Mouse (Mus musculus) cerebellum, postnatal 14 days (tissue): ENCODE measurements at regions not wholly inside any gene's neighbourhood (a gene's known extent, or its start where the extent isn't known, plus 50 kb on each side); places are given as distances from the start of the nearest gene placed in this dataset.

ENCODE experiments used
- DNase-seq, 2 experiments: peaks; one replicate each; pipeline ENCODE4 v3.0.0; 2021; ENCODE audit warnings: mixed read lengths in 2 of 2

DNA sequence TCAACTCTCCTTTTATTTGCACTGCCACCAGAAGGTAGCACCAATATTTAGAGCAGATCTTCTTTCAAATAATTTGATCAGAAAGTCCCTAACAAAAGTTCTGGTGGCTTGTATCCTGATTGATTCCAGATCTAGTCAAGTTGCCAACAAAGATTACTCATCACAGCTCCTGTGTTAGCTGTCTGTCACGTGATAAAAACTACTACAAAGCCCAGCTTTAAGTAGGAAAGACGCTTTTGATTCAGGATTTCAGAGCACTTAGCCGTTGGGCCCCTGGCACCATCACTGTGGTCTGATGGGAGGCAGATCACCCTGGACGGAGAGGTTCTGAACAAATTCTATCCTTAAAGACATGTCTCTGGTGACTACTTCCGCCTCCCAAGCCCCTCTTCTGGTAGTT, 241.6 kb upstream of the Il12b start:
- DNase-seq, result no peak

DNA sequence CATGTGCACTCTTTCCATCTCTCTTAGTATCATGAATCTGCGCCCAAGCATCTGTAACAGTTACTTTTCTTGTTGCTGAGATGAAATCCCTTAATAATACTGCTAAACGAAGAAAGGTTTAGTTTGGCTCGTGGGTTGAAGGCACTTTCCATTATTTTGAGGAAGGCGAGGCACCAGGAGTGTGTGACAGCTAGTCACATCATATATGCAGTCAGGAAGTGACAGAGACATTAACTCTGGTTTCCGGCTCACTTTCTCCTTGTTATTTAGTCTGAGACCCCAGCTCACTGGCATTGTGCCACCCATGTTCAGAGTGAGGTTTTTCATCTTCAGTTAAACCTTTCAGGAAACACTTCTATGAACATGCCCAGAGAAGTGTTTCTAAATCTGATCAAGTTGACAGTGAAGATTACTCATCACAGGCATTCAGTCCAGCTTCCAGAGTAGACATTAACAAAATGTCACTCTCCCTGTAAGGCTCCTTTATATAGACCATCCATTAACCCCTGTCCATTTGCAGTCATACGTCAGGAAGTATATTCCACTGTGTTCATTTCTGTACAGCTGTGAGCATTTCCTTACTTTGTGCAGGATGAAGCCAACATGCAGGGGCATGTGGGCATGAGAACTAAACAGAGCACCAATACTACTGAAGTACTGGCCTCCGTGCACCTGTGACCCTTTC, 238.0 kb upstream of the Il12b start:
- DNase-seq, result no peak

DNA sequence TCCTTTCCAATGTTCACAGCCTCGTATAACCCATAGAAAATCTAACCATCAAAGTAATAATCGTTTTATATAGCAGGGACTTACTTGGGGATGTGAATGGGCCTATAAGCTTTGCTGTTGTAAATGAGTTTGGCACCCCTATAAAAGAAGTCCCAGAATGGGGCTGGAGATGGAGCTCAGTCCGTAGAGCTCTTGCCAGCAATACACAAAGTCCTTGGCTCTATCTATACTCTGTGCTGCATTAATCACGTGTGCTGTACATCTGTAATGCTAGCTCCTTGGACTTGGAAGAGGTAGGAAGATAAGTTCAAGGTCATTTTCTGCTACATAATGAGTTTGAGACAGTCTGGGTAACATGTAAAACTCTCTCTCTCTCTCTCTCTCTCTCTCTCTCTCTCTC, 236.8 kb upstream of the Il12b start:
- no peak for DNase-seq

DNA sequence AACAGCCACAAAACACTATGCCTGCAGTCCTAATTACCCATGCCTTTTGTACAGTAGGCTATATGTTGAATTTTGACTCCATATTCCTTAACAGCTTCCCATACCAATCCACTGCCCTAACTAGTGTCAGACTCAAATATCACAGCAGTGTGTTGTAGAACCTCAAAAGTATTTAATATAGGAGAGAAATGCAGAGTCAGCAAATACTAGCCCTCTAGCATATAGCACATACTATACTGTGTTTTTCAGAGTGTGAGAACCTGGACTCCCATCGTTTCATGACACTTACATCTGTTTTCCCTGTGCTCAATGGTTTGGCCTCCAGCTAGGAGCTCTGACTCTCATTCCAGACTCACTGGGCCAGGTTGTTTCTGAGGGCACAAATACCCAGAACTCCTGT, 236.1 kb upstream of the Il12b start:
- DNase-seq, result no peak

DNA sequence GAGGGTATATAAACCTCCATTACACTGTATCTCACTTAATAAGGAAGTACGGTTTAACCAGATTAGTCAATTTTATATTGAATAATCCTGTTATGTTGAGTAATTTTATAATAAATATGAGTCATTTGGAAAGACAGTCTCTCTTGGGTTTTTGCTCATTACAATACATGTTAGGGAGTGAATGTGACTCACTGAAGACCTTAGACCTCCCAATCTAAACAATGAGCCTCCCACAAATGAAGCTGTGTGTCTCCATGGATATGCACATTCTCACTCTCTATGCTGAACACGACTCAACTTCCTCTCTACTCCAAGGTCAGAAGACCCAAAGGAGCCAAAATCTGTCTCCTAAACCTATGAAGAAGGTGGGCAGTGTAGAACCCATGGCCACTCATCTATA, 235.7 kb upstream of the Il12b start:
- no peak for DNase-seq

DNA sequence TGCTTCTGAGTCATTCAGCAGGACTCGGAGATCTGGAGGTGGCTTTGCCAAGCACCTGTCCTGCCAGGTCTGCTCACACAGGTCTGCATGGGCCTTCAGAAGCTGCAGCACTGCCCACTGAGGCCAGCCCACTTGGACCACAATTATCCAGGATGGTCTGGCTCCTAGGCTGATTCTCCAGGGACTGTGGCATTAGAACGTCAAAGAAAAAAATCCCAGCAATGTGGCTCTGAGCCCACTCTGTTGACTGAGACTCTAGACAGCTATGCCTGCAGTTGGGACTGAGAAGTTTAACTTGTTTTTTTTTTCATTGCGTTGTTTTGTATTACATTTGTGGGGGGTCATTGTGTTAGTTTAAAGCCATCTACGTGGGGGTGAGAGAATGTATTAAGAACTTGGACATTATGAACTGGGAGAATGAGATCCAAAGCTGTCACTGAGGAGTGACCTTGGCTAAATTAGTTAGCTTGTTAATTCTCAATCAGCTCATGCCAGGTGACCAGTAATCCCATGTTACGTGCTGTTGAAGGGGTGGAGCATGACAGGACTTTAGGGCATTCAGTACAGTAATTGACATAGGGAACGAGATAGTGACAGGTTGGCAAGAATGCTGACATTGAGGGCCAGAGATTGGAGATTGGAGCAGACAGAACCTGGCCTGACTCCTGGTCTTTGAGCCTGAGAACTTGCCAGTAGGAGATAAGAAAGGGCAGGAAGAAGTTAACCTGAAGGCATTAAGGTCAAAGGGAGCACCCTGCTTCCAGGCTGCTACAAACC, 232.0 kb upstream of the Il12b start:
- no peak for DNase-seq

DNA sequence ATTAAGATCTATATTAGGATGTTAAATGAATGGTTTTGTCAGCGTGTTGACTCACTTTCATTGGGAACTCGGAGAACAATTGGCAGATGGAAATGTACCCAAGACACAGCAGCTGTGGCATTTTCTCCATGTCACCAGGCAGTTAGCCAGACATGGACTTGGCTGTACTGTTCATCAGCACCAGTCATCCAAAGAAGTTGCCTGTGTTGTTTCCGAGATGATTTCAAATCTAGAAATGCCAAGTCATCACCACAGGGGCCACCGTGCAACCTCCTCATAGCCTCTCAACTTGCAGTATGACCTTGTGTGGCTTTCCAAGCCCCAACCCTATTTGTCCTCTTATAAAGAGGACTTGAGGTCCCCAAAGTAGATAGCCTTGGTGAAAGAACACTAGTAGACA, 227.4 kb upstream of the Il12b start:
- DNase-seq, result peak; percentile 22

DNA sequence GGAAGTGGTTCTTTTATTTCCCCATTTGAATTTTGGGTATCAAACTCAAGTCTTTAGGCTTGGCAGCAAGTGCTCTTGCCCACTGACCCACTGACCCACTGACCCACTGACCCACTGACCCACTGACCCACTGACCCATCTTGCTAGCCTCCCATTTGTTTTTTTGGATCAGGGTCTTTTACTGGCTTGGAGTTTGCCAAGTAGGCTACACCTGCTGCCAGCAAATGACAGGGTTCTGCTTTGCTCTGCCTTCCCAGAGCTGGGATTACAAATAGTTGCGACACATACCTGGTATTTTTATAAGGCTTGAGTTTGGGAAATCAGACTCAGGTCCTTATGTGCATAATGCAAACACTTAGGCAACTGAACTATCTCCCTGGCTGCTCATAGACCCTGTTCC, 226.7 kb upstream of the Il12b start:
- peak; percentile 38 to 50 for DNase-seq

DNA sequence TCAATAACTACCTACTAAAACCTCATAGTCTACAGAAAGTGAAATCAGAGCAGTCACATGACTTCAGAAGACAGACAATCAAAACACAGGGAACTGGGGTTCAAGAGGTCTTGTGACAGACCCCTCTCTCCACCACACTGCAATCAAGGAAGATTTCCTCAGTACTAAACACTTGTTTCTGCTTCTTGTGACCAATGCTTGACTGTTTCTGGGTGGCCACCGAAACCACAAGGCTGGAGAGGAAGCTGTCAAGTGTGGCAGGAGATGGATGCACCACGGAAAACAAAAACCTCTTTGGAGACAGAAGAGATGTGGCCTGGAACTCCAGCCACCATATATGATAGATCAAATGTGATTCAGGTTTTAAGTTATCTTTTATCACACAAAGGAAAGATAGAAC, 225.3 kb upstream of the Il12b start:
- DNase-seq, result no peak

DNA sequence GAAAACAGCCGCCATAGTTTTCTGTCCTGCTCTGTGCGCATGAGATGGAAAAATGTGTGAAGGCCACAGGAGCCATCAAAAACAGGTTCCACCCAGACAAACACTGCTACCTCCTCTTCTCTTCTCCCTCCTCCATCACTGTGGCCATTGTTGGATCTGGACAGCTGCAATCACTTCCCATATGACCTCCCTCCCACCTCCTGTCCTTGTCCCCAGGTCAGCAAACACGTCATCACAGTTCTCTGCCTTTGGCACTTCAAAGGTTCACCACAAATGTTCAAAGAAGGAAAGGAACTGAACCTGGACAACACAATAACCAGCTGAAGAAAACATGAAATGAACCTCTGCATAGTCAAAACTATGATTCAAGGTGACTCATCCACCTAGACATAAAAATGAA, 220.2 kb upstream of the Il12b start:
- no peak for DNase-seq

DNA sequence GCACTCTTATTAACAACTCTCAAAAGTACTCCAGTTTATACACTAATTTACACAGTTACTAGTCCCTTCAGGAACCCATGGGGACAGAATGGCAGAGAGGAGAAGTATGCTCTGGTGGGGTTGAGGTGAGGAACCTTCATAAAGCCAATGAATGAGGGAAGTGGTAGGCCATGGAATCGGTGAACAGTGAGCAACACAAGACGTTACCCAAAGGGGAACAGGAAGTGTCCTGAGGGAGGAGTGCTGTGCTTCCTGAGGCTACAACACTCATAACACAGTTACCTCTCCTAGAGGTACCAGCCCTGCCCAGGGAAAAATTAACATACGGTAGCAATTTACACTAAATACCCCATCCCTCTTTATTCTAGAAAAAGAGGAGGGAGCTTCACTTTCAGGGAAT, 216.0 kb upstream of the Il12b start:
- DNase-seq, result no peak

DNA sequence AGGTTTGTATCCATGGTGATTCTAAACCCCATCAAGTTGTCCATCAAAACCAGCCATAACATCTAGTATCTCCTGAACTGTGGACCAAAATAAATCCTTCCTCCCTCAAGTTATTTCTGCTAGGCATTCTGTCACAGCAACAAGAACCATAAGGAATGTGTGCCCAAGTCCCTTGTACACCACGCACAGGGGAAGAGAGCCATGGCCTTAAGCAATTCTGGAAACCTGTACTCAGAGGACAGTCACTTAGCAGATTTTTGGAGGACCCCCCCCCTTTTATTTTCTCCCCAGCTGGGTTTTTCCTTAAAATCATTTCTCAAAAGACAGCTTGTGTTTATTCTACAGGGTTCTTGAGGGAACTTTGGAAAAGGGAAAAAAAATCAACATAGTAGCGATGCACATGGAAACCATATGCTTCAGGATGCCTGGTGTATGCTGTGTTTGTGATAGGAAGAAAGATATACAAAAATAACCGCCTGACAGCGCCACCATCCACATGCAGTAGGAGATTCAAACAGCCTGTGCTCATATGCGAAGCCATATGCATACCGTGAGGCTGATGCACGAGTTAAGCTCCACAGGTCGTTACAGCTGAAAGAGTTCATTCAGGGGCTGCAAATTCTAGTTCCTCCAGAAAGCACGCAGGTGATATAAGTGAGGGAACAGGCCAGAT, 214.5 kb upstream of the Il12b start:
- no peak for DNase-seq

DNA sequence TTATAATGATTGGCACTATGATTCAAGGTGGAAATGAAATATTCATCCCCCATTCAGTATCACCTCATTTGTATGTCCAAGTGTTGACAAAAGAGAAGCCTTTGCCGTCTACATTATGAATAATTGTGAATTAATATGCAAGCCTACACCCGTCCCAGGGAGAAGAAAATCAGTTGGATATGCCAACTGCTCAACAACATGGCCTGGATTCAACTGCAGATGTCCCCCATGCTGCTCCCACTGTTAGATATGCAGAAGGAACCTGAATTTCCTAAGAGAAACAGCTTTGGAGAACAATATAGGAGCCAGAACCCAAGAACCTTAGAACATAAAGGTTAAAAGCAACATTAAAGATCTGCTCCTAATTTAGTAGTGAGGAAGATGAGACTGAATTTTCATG, 211.7 kb upstream of the Il12b start:
- DNase-seq, result no peak

DNA sequence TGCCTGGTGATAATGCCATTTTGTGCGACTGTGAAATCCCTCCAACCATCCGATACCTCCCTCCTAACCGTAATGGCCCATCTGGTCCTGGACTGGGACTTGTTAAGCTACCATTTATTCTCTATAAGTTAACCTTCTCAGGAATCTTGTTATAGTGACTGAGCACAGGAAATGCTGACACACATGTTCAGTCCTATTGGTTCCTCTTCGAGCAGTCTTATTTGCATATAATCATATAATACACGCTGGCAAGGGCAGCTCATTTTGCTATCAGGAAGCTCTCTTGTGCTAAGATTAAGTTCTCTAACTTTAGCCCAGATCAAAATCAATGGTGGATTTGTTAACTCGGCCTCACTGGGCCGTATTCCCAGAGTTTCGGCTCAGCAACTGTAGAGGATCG, 206.1 kb upstream of the Il12b start:
- DNase-seq, result no peak

DNA sequence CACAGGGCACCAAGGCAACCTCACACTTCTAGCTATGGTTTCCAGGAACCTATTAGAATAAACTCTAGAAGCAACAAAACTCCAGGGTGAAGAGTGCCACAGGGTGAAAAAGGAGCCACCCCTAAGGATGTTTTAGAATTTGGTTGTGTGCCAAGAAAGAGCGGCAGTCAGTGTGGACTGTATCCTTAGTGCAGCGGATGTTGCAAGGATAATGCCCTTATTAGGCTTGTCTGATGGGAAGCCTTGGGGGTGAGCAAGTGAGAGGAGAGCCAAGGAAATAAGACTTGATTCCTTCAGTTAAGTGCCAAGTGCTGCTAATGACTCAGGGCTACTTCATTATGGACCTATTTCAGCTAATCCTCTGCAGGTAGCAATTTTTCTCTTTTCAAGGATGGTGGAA, 197.1 kb upstream of the Il12b start:
- no peak for DNase-seq

DNA sequence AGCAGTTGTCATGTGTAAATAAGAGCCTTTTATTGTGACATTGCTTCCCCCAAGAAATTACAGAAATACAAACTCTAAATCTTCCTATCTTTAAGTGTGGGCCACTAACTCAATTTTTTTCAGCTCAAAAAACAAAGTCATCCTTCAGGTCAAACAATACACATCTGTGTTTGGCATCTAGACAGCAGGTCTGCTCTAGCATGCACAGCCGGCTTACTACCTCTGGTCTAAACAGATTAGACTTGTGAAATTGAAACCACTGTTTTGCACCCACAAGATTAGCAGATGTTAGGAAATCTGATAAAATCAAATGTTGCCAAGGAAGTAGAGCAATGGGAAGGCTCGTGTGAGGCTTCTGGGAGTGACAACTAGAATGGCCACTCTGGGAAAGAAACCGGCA, 195.5 kb upstream of the Il12b start:
- DNase-seq, result no peak

DNA sequence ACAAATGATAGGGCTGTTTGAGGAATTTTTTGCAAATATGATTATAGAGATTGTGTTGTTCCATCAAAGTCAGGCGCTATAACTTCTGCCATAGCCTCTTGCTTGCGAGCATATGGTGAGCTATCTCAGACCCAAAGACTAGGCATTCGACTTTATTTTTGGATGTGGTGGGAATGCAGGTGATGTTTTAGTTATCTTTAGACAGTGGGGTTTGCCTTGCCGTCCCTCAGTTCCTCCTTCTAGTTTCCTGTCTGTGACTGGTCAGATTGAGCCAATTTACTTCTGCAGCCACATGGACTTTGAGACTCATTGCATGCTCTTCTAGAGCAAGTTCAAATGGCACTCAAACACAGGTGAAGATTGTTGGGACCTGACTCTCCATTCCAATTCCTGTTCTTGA, 193.0 kb upstream of the Il12b start:
- DNase-seq, result no peak

DNA sequence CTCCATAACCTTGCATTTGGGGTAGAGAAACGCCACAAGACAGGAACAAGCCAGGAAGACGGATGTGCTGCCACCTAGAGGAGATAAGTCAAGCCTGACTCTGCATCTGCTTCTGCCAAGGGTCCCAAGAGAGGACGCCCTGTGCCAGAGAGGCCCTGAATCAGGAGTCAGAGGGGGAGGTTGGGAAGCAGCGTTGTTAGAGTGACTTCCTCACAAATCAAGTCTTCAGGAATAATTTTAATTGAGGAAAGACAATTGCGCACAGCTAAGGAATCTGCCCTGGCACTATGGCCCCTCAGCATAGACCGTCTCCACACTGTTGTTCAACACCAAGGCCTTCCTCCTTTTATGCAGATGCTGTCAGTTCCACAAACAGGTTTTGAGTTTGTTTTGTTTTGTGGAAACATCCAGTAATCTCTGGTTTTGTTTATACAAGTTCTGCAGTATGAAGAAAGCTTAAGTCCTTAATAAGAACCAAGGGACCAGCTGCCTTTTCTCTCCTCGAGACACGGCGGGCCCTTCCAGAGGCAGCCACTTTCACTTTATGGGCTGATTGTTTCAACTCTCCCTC, 187.9 kb upstream of the Il12b start:
- DNase-seq, result peak; percentile 67 to 72

DNA sequence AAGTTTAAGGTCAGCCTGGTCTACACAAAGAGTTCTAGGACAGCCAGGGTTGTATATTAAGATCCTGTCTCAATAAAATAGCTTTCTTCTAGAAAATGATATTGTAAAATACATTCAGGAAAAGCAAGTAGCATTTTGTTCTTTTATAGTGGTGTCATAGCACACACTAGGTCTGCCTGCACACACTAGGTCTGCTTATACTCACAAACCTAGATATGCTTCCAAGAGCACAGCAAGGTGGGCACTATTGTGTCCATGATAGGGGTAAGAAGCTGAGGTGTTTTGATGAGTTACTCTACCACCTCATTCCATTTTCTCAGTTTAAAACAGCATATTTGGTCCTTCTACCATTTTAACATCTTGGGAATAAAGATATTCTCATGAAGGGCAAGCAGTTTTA, 185.8 kb upstream of the Il12b start:
- no peak for DNase-seq

DNA sequence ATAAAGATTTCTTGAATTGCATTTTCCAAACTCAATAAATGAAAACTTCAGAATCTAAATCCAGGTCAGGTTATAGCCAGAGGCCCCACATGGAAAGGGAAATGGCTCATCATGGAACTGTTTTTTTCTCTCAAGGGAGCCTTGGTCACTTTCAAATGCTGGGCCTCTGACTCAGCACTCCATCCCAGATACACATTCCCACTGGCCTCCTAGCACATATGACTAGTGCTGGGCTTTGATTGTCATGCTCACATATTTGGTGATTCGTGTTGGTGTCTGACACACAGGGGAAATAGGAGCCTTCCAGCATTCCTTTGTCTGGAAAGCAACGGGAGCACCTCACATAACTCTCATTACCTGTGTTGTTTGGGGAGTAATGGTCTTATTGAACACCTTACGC, 183.5 kb upstream of the Il12b start:
- no peak for DNase-seq

DNA sequence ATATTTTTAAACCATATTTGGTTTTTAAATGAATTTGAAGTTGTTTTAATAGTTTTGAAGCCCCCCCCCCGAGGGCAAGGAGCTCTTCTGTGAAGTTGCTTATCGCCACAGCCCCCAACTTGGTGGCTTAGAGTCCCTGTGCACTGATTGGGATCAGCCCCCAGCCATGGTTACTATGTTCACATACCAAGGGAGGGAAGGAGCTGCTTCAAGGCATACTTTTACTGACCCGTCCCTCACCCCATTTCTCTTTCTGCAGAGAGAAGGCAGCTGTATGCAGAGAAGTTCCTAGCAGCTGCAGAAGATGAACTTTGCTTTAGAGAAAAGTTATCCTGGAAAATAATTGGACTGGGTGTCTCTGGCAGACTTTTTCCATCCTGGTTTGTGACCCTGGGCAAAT, 179.9 kb upstream of the Il12b start:
- no peak for DNase-seq

DNA sequence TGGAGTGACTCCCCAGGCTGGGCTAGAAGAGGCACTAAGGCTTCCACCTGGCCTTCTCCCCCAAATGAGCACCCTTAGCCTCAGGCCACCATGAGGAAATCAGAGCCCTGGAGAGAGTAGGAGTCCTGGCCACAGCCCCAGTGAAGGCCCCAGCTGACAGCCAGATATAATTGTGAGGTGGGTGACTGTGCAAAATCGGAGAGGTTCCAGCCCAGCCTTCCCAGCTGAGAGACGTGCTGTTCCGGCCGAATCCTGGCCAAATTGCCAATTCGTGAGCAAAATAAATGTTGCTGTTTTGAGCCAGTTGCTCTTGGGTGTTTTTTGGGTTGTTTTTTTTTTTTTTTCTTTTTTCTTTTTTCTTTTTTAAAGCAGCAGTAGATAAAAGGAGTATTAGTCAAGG, 169.9 kb upstream of the Il12b start:
- peak; percentile 52 to 56 for DNase-seq

DNA sequence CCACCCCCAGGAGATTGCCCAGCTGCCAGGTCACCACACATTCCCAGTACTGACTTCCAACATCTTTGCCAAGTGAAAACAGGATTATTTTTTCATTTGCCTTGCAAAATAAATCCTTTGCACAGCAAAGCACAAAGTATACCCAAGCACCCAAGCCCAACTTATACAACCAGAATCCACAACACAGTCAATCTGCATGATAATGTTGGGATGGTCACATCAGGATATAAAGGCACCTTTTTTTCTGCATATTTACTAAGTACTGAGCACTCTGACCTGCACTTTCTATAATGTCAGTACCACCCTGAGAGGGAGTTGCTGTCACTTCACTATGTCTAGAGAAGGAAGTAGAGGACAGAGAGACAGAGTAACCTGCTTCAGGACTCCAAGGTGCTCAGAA, 164.4 kb upstream of the Il12b start:
- no peak for DNase-seq

DNA sequence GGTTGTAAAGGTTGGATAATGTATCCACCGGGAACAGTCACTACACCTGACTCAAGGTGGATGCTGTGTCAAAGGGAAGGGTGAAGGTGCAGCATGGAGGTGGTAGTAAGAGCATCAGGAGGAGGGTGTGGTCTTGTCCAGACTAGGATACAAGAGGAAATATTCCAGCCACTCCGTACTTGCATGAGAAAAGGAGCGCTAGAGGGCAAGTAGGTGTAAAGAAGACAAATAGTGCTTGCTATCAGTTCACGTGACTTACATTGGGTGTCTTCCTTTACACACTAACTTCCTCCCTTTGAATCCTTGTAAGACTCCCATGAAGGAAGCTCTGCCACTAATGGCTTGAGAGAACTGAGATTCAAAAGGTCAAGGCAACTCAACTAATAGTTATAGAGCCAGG, 161.8 kb upstream of the Il12b start:
- DNase-seq, result no peak
